Mouse (Mus musculus) liver, postnatal 0 days (tissue): ENCODE measurements around the gene Atp8b5. TPM values are rescaled to one million over a fixed set of nuclear protein-coding genes. Genes with fewer than 3 reads are reported as not detected.

Experiments used
- ATAC-seq: fragments of 200-750 bp; cut with Nextera tagmentation; 2 replicates; pipeline ENCODE4 v1.8.0; 2017; ENCODE audit warnings: mild to moderate bottlenecking, moderate library complexity
- DNase-seq: peaks from one replicate; pipeline ENCODE4 v3.0.0-alpha.2; 2016
- H3K27ac ChIP-seq: fragments of 300-500 bp; sonication (generic); 2 replicates; pipeline ENCODE4 v1.5.1; 2014; ENCODE audit warnings: antibody characterized with exemption, moderate library complexity, mild to moderate bottlenecking, low read depth
- H3K27me3 ChIP-seq: fragments of 300-500 bp; sonication (generic); 2 replicates; pipeline ENCODE4 v1.6.1; 2014; ENCODE audit warnings: low read length, control low read depth, mixed read lengths; ENCODE audit not compliant: insufficient read depth
- H3K36me3 ChIP-seq: fragments of 300-500 bp; sonication (generic); replicated peaks from 2 replicates; pipeline ENCODE4 v1.6.1; 2014; ENCODE audit warnings: mild to moderate bottlenecking, control low read depth, low read length, moderate library complexity, mixed read lengths; ENCODE audit not compliant: insufficient read depth
- H3K4me1 ChIP-seq: fragments of 300-500 bp; sonication (generic); 2 replicates; pipeline ENCODE4 v1.6.1; 2014; ENCODE audit warnings: antibody characterized with exemption, mild to moderate bottlenecking, control low read depth; ENCODE audit not compliant: insufficient read depth
- H3K4me2 ChIP-seq: fragments of 300-500 bp; sonication (generic); 2 replicates; pipeline ENCODE4 v1.6.1; 2014; ENCODE audit warnings: low read depth, mild to moderate bottlenecking, low read length, moderate library complexity, mixed read lengths
- H3K4me3 ChIP-seq: fragments of 300-500 bp; sonication (generic); 2 replicates; pipeline ENCODE4 v1.5.1; 2014; ENCODE audit warnings: low read depth, low read length
- H3K9ac ChIP-seq: fragments of 300-500 bp; sonication (generic); replicated peaks from 2 replicates; pipeline ENCODE4 v1.6.1; 2014; ENCODE audit warnings: mild to moderate bottlenecking, moderate library complexity
- H3K9me3 ChIP-seq: fragments of 300-500 bp; sonication (generic); 2 replicates; pipeline ENCODE4 v1.6.1; 2016; ENCODE audit warnings: mild to moderate bottlenecking, control low read depth, low read length, mixed read lengths
- CTCF ChIP-seq: sonication (generic); IDR thresholded peaks from 2 replicates; pipeline ENCODE4 v1.5.1; 2016; ENCODE audit warnings: antibody characterized with exemption, low read depth
- EP300 ChIP-seq: IDR thresholded peaks from 2 replicates; pipeline ENCODE4 v1.6.1; 2016; ENCODE audit warnings: antibody characterized with exemption, low read depth, mild to moderate bottlenecking
- WGBS: fragments of 180-500 bp; shearing (Covaris S2); extraction: QIAGEN DNeasy Blood & Tissue Kit; methylation state at CpG from one replicate; pipeline ENCODE4 v1.1.7; 2014; ENCODE audit not compliant: insufficient replicate concordance; 5-methylcytosine and 5-hydroxymethylcytosine counted together
- polyA plus RNA-seq: library from polyadenylated mRNA; unstranded; fragments of >200 nt; fragmentation: Nextera tagmentation; extraction: Ambion mirVana; gene quantifications from 2 replicates; pipeline ENCODE4 v1.2.1, GENCODE M21; 2015

Gene Atp8b5
- polyA plus RNA-seq = 0.02 and 0.13 TPM in 2 replicates

GRCm38 (mm10) chr4:43266623-43267322 lies at the start of gene Atp8b5:
Atp8b5 (plus strand) TSS chr4:43267159.
- ATAC-seq (peak; percentile 67), DNase-seq (peak; percentile 74)
- Histone ChIP-seq H3K4me2 (peak within 1 kb of the TSS; percentile 68), H3K27me3 (no peaks in the 10 kb centered on the region), H3K9me3 (no peaks in the 10 kb centered on the region), H3K4me3 (no peak within 1 kb of the TSS), H3K4me1 (0 out of 2 replicates have a peak, but pooled peaks cover 7% of the 10 kb centered on the region), H3K9ac (no peak within 1 kb of the TSS; the same call in 1 of the 2 replicates), H3K27ac (no peak within 1 kb of the TSS), H3K36me3 (no peaks in the 10 kb centered on the region)
- peak; percentile 64 for TF ChIP-seq CTCF
- TF ChIP-seq EP300 = no peak
- 2% methylated on average over 19 of the region's 19 CpGs for WGBS

GRCm38 (mm10) chr4:43217997-43218396 lies 49.0 kb upstream of the Atp8b5 start:
- ATAC-seq (no peak), DNase-seq (no peak)
- Histone ChIP-seq H3K9ac (no peak overlapping the region), H3K4me3 (no peak overlapping the region), H3K9me3 (no peaks in the 10 kb centered on the region), H3K4me2 (no peak overlapping the region), H3K36me3 (no peaks in the 10 kb centered on the region), H3K27ac (no peak overlapping the region), H3K4me1 (no peaks in the 10 kb centered on the region), H3K27me3 (no peaks in the 10 kb centered on the region)
- WGBS = 86% methylated on average over 1 of the region's 1 CpGs
- TF ChIP-seq CTCF (no peak), EP300 (no peak)

DNA sequence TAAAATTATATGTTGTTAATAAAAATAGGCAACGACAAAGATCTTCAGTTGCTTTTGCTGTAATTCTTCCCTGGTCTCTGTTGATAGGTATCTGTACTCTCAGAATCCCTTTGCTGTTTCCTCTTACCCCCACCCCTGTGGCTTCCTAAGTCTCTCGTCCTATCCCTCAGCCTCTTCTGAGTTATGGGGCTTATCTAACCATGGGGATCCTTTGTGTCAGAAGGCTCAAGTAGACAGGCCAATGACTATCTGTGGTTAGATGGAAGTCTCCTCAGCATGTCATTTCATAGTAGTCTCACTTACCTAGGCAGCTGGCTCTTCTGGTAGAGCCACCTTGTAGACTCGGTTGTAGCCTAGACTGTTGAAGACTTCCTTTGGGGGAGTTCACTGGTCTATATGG lies 35.1 kb upstream of the Atp8b5 start:
- H3K4me2 ChIP-seq = no peak overlapping the region
- H3K9me3 ChIP-seq = no peaks in the 10 kb centered on the region
- no peak overlapping the region for H3K4me3 ChIP-seq
- H3K36me3 ChIP-seq = no peaks in the 10 kb centered on the region
- TF ChIP-seq CTCF = no peak
- no peak for TF ChIP-seq EP300
- ATAC-seq = no peak
- 47% methylated on average over 3 of the region's 3 CpGs for WGBS
- DNase-seq = no peak
- no peak overlapping the region for H3K9ac ChIP-seq
- H3K4me1 ChIP-seq = peaks cover 6% of the 10 kb centered on the region
- no peaks in the 10 kb centered on the region for H3K27me3 ChIP-seq
- no peak overlapping the region for H3K27ac ChIP-seq

DNA sequence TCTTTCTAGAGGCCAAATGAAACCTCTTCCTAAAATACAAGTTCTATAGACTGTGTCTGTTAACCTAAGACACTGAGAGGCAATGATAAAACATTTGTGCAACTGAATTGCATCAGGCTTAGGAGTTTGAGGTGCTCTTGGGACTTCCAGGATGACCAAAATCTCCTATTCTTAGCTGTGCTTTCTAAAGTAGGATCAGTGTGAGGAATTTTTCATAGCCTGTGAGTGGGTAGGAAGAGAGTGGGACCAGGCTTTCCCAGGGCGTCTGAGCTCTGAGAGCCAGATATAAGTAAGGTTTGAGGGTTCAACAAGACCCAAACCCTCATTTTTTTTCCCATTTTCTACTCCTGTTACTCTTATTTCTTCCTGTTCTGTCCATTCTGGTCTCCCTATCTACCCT lies 34.0 kb upstream of the Atp8b5 start:
- Histone ChIP-seq H3K9me3 (no peaks in the 10 kb centered on the region), H3K4me1 (peaks cover 6% of the 10 kb centered on the region), H3K27me3 (no peaks in the 10 kb centered on the region), H3K36me3 (no peaks in the 10 kb centered on the region), H3K9ac (no peak overlapping the region), H3K27ac (no peak overlapping the region), H3K4me2 (no peak overlapping the region), H3K4me3 (no peak overlapping the region)
- DNase-seq (no peak), ATAC-seq (no peak)
- TF ChIP-seq CTCF (no peak), EP300 (no peak)
- 70% methylated on average over 1 of the region's 1 CpGs for WGBS

DNA sequence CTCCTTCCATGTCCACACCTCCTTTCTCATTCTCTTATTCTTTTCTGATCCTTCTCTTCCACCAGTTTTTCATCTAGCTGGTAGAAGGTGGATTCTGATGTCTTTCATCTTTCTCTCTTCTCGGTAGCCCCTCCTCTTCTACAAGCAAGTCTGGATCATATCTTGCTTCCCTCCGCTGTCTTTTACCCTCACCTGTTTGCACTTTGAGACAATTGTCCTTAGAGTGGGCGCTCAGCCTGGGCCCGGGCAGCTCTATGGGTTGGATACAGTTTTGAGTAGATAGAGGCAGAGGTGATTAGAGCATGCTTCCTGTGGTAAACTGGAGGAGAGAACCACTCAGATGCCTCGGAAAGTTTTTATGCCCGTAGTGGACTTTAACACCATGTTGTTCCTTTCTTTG lies 33.5 kb upstream of the Atp8b5 start:
- Histone ChIP-seq H3K36me3 (no peaks in the 10 kb centered on the region), H3K9ac (no peak overlapping the region), H3K4me2 (no peak overlapping the region), H3K9me3 (no peaks in the 10 kb centered on the region), H3K27me3 (no peaks in the 10 kb centered on the region), H3K4me3 (no peak overlapping the region), H3K4me1 (peaks cover 6% of the 10 kb centered on the region), H3K27ac (no peak overlapping the region)
- TF ChIP-seq CTCF (no peak), EP300 (no peak)
- no peak for DNase-seq
- no peak for ATAC-seq
- 71% methylated on average over 6 of the region's 6 CpGs for WGBS

GRCm38 (mm10) chr4:43236898-43237297 lies 30.1 kb upstream of the Atp8b5 start:
- Histone ChIP-seq H3K4me2 (no peak overlapping the region), H3K36me3 (no peaks in the 10 kb centered on the region), H3K9me3 (no peaks in the 10 kb centered on the region), H3K4me3 (no peak overlapping the region), H3K4me1 (peaks cover 6% of the 10 kb centered on the region), H3K27me3 (no peaks in the 10 kb centered on the region), H3K9ac (no peak overlapping the region), H3K27ac (no peak overlapping the region)
- ATAC-seq = no peak
- TF ChIP-seq CTCF = no peak
- TF ChIP-seq EP300 = no peak
- 87% methylated on average over 9 of the region's 9 CpGs for WGBS
- no peak for DNase-seq
